Mouse (Mus musculus) forebrain, embryonic 16.5 days (tissue): ENCODE results near the gene Rap1gap2. TPM values are rescaled to one million over a fixed set of nuclear protein-coding genes. Genes with fewer than 3 reads are reported as not detected.

Experiments
- polyA plus RNA-seq: library from polyadenylated mRNA; unstranded; fragments of >200 nt; fragmentation: Nextera tagmentation; extraction: Ambion mirVana; gene quantifications from 2 replicates; pipeline ENCODE4 v1.2.1, GENCODE M21; 2015

Rap1gap2 gene
- polyA plus RNA-seq, 1 experiment from 2014 or later, result 12.9 TPM

Other genes with a start within 250 kb of the Rap1gap2 start
- not detected in 2 replicates for gene Olfr412, start 248.8 kb downstream of the Rap1gap2 start, polyA plus RNA-seq
- gene Ccdc92b, start 8.7 kb upstream of the Rap1gap2 start, polyA plus RNA-seq, result 3.1 and 3.4 TPM in 2 replicates
- 13.7 and 15.2 TPM in 2 replicates for gene Cluh, start 38.6 kb upstream of the Rap1gap2 start, polyA plus RNA-seq
- 48.9 and 51.2 TPM in 2 replicates for gene Pafah1b1, start 113.8 kb upstream of the Rap1gap2 start, polyA plus RNA-seq
- gene Mettl16, start 159.9 kb upstream of the Rap1gap2 start, polyA plus RNA-seq, result 57.5 and 58.7 TPM in 2 replicates
- 8.6 and 9.2 TPM in 2 replicates for gene Mnt, start 220.0 kb upstream of the Rap1gap2 start, polyA plus RNA-seq